Mouse (Mus musculus) stomach, postnatal 0 days (tissue): ENCODE results near the gene Atg9b. TPM values are rescaled to one million over a fixed set of nuclear protein-coding genes. Genes with fewer than 3 reads are reported as not detected.

ENCODE experiments used
- ATAC-seq: fragments of 200-750 bp; cut with Nextera tagmentation; 2 replicates; pipeline ENCODE4 v1.8.0; 2017; ENCODE audit not compliant: low FRiP score, low TSS enrichment
- DNase-seq: peaks from one replicate; pipeline ENCODE4 v3.0.0-alpha.2; 2016; ENCODE audit warnings: low spot score
- H3K27ac ChIP-seq: fragments of 300-500 bp; sonication (generic); replicated peaks from 2 replicates; pipeline ENCODE4 v1.5.1; 2014; ENCODE audit warnings: mild to moderate bottlenecking, control low read depth
- H3K27me3 ChIP-seq: fragments of 300-500 bp; sonication (generic); 2 replicates; pipeline ENCODE4 v1.6.1; 2014; ENCODE audit warnings: low read length; ENCODE audit not compliant: control insufficient read depth, insufficient read depth
- H3K36me3 ChIP-seq: fragments of 300-500 bp; sonication (generic); 2 replicates; pipeline ENCODE4 v1.6.1; 2014; ENCODE audit warnings: low read length, mixed read lengths; ENCODE audit not compliant: control insufficient read depth, insufficient read depth
- H3K4me1 ChIP-seq: fragments of 300-500 bp; sonication (generic); replicated peaks from 2 replicates; pipeline ENCODE4 v1.6.1; 2014; ENCODE audit warnings: antibody characterized with exemption; ENCODE audit not compliant: control insufficient read depth, insufficient read depth
- H3K4me2 ChIP-seq: fragments of 300-500 bp; sonication (generic); replicated peaks from 2 replicates; pipeline ENCODE4 v1.6.1; 2014; ENCODE audit warnings: low read depth, mild to moderate bottlenecking, control low read depth, moderate library complexity
- H3K4me3 ChIP-seq: fragments of 300-500 bp; sonication (generic); 2 replicates; pipeline ENCODE4 v1.5.1; 2014; ENCODE audit warnings: low read depth, low read length, control low read depth
- H3K9ac ChIP-seq: fragments of 300-500 bp; sonication (generic); 2 replicates; pipeline ENCODE4 v1.6.1; 2014; ENCODE audit warnings: mild to moderate bottlenecking, low read length, control low read depth, mixed read lengths
- H3K9me3 ChIP-seq: fragments of 300-500 bp; sonication (generic); 2 replicates; pipeline ENCODE4 v1.6.1; 2016; ENCODE audit warnings: low read length; ENCODE audit not compliant: control insufficient read depth
- CTCF ChIP-seq: IDR thresholded peaks from 2 replicates; pipeline ENCODE4 v1.5.1; 2016; ENCODE audit warnings: antibody characterized with exemption, low read depth, mild to moderate bottlenecking, moderate library complexity
- EP300 ChIP-seq: optimal IDR thresholded peaks from 2 replicates; pipeline ENCODE3; 2016; ENCODE audit warnings: antibody characterized with exemption
- WGBS: fragments of 180-500 bp; shearing (Covaris S2); extraction: QIAGEN DNeasy Blood & Tissue Kit; methylation state at CpG from one replicate; pipeline ENCODE4 v1.1.7; 2014; 5-methylcytosine and 5-hydroxymethylcytosine counted together
- polyA plus RNA-seq: library from polyadenylated mRNA; unstranded; fragments of >200 nt; fragmentation: Nextera tagmentation; extraction: Ambion mirVana; gene quantifications from 2 replicates; pipeline ENCODE4 v1.2.1, GENCODE M21; 2015

The Atg9b gene
- polyA plus RNA-seq, 1 experiment from 2014 or later, result 4.1 TPM

GRCm38 (mm10) chr5:24335888-24336511 is 55.9 kb downstream of the Atg9b start:
- no peak overlapping the region for H3K9ac ChIP-seq
- no peaks in the 10 kb centered on the region for H3K4me1 ChIP-seq
- H3K36me3 ChIP-seq, result no peaks in the 10 kb centered on the region
- no peaks in the 10 kb centered on the region for H3K27me3 ChIP-seq
- WGBS, result 19% methylated on average over 3 of the region's 3 CpGs
- H3K4me2 ChIP-seq, result no peak overlapping the region
- TF ChIP-seq EP300 (no peak), CTCF (peak; percentile 88)
- H3K9me3 ChIP-seq, result no peaks in the 10 kb centered on the region
- DNase-seq, result peak; percentile 68
- ATAC-seq, result peak; percentile 74
- H3K4me3 ChIP-seq, result no peak overlapping the region
- peak overlapping the region; percentile 71 for H3K27ac ChIP-seq

GRCm38 (mm10) chr5:24334749-24335148 is 57.2 kb downstream of the Atg9b start:
- no peaks in the 10 kb centered on the region for H3K36me3 ChIP-seq
- no peaks in the 10 kb centered on the region for H3K27me3 ChIP-seq
- peak; percentile 52; the same call in 1 of the 2 replicates for ATAC-seq
- peak overlapping the region; percentile 35; the same call in 1 of the 2 replicates for H3K9ac ChIP-seq
- H3K4me1 ChIP-seq, result no peaks in the 10 kb centered on the region
- H3K27ac ChIP-seq, result peak overlapping the region; percentile 71
- TF ChIP-seq CTCF (no peak), EP300 (no peak)
- H3K4me3 ChIP-seq, result no peak overlapping the region
- H3K4me2 ChIP-seq, result no peak overlapping the region
- DNase-seq, result no peak
- H3K9me3 ChIP-seq, result no peaks in the 10 kb centered on the region
- WGBS, result 22% methylated on average over 3 of the region's 3 CpGs

Other genes starting within 250 kb of the Atg9b start
- gene Nupl2, start 227.2 kb downstream of the Atg9b start, polyA plus RNA-seq, result 8.2 and 8.7 TPM in 2 replicates
- gene Kcnh2, start 40.5 kb downstream of the Atg9b start, polyA plus RNA-seq, result 3.7 and 3.8 TPM in 2 replicates
- 3.1 and 3.2 TPM in 2 replicates for gene Nos3, start 27.3 kb downstream of the Atg9b start, polyA plus RNA-seq
- gene Abcb8, start 1.5 kb upstream of the Atg9b start, polyA plus RNA-seq, result 29.3 and 30.2 TPM in 2 replicates
- 0.10 TPM in 1 of 2 replicates, not detected in the other for gene Asic3, start 21.2 kb upstream of the Atg9b start, polyA plus RNA-seq
- gene Cdk5, start 31.4 kb upstream of the Atg9b start, polyA plus RNA-seq, result 29.3 and 30.5 TPM in 2 replicates
- gene Slc4a2, start 31.7 kb upstream of the Atg9b start, polyA plus RNA-seq, result 34.3 and 37.8 TPM in 2 replicates
- gene Fastk, start 53.1 kb upstream of the Atg9b start, polyA plus RNA-seq, result 66.6 and 67.9 TPM in 2 replicates
- 20.9 and 21.1 TPM in 2 replicates for gene Tmub1, start 55.7 kb upstream of the Atg9b start, polyA plus RNA-seq
- 21.9 and 26.5 TPM in 2 replicates for gene Agap3, start 60.0 kb upstream of the Atg9b start, polyA plus RNA-seq
- 0.02 TPM in 1 of 2 replicates, not detected in the other for gene Gbx1, start 135.1 kb upstream of the Atg9b start, polyA plus RNA-seq
- gene Asb10, start 148.8 kb upstream of the Atg9b start, polyA plus RNA-seq, result 0.21 and 0.25 TPM in 2 replicates
- gene 4931409K22Rik, start 164.7 kb upstream of the Atg9b start, polyA plus RNA-seq, result 0.08 TPM in 1 of 2 replicates, not detected in the other
- 45.2 and 45.3 TPM in 2 replicates for gene Abcf2, start 185.3 kb upstream of the Atg9b start, polyA plus RNA-seq
- gene Chpf2, start 194.6 kb upstream of the Atg9b start, polyA plus RNA-seq, result 18.2 and 19.2 TPM in 2 replicates
- gene Smarcd3, start 232.3 kb upstream of the Atg9b start, polyA plus RNA-seq, result 13.3 and 17.8 TPM in 2 replicates